Mouse (Mus musculus): ENCODE data around the gene Utp11.

The Utp11 gene

GRCm38 (mm10) chr4:124670232-124670631, 23.2 kb downstream of the Utp11 start:
- DNase-seq, result no peak

DNA sequence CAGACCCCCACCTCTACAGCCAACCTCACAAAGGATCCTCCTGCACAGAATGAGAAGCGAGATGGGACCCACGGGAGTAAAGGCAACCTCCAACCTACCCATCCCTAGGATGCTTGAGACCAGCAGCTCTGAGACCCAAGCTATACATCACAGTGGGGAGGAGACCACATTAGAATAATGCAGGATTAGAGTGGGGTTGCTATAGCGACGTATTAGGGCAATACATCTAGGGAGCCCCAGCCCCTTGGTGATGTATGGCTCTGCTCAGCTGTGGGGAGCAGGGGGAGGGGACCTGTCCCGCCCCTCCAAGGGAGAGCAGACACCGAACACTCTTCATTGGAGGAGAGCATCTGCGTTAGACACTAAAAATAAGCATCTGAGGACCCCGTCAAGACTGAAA, 25.3 kb downstream of the Utp11 start:
- no peak for DNase-seq

GRCm38 (mm10) chr4:124667476-124668033, 25.8 kb downstream of the Utp11 start:
- peak; percentile 22 for DNase-seq

DNA sequence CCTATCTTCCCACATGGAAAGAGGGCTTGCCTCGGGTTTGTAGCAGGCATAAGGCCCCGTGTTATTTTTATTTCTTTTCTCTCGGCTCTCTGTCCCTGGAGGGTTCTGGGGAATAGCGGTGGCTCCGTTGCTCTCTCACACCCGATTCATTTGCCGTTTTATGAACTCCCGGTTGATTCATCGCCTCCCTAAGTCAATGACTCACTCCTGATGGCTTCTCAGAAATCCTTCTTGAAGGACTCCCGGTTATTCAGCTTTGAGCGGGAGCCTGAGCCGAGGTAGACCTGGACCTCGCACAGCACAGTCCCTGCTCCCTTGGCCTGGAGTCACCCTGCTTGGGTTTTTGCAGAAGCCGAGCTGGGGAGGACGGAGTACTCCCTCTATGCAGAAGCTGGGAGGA, 28.8 kb downstream of the Utp11 start:
- DNase-seq, result no peak

GRCm38 (mm10) chr4:124664185-124664584, 29.2 kb downstream of the Utp11 start:
- no peak for DNase-seq

- DNase-seq, result no peak
Observed at GRCm38 (mm10) chr4:124663034-124663433, 30.4 kb downstream of the Utp11 start.

- no peak for DNase-seq
Observed at GRCm38 (mm10) chr4:124660603-124661002, 32.8 kb downstream of the Utp11 start.

- no peak for DNase-seq
Observed at GRCm38 (mm10) chr4:124659251-124660217, 33.9 kb downstream of the Utp11 start.

GRCm38 (mm10) chr4:124658412-124658851, 35.0 kb downstream of the Utp11 start:
- no peak for DNase-seq

DNA sequence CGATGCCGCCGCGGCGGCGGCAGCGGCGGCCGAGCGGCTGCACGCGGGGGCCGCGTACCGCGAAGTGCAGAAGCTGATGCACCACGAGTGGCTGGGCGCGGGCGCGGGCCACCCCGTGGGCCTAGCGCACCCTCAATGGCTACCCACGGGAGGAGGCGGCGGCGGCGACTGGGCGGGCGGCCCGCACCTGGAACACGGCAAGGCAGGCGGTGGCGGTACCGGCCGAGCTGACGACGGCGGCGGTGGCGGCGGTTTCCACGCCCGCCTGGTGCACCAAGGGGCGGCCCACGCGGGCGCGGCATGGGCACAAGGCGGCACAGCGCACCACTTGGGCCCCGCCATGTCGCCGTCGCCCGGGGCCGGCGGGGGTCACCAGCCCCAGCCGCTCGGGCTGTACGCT, 35.6 kb downstream of the Utp11 start:
- DNase-seq, result no peak

GRCm38 (mm10) chr4:124656854-124657650, 36.3 kb downstream of the Utp11 start:
- DNase-seq, result peak; percentile 59

- peak; percentile 24 for DNase-seq
Observed at GRCm38 (mm10) chr4:124656518-124656853, 36.9 kb downstream of the Utp11 start, which contains the start of gene Pou3f1. Gene Pou3f1, plus strand, starts transcription at chr4:124656807.

GRCm38 (mm10) chr4:124652886-124653285, 40.5 kb downstream of the Utp11 start:
- DNase-seq, result no peak

- DNase-seq, result no peak
Observed at GRCm38 (mm10) chr4:124647909-124648308, 45.5 kb downstream of the Utp11 start.

DNA sequence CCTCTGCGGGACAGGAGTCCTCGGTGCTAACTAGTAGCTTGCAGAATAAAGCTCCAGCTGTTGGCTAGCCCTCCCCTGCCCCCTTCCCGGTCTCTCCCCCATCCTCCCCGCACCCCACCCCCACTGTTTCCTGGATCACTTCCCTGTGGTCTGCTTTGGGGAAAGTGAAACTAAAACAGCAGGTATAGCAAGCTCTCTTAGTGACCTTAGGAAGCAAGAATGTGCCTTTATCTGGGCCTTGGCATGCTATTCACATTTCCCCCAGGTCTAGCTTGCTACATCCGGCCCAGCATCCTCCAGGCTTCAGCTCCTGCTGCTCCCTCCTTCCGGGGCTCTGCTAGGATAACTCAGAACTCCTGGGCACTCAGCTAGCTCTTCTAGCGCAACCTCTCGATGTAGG, 46.8 kb downstream of the Utp11 start:
- DNase-seq, result no peak

DNA sequence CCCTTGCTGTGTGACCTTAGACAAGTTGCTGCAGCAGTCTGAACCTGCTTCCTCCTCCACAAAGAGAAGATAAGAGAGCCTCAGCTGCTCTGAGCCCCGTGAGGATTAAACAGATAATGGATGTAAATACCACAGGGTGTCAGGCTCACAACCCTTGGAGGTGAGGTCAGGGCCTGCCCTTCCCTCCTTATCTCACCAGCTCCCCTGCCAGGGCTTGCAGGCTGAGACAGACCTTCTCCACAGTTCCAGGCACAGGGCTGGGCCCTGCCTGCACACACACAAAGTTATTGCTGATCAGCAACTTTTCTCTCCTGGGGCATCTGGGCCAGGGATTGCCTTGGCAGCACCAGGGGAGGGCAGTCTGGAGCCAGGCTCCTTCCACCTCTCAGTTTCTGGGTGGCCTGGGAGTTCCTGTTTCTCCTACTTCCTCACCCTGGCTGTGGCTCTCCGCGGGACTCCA, 48.4 kb downstream of the Utp11 start:
- DNase-seq, result no peak

- no peak for DNase-seq
Observed at GRCm38 (mm10) chr4:124643859-124644258, 49.5 kb downstream of the Utp11 start.

DNA sequence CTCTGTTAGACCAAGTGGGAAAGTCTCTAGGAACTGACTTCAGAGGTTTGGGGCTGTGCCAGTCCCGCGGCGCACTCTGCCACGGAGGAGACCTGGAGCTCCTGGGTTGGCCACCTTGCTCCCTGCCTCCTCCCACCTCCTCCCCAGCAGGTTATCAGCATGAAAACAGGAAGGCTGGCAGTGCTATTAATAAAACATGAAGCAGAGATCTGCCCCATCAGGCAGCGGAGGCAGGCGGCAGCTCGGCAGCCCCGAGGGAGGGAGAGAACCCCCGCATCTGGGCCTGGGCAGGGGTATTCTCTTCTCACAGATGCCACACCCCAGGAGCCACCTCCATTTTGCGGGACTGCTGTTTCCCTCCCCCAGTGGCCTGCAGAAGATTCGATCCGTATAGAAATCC, 53.7 kb downstream of the Utp11 start:
- DNase-seq, result no peak

DNA sequence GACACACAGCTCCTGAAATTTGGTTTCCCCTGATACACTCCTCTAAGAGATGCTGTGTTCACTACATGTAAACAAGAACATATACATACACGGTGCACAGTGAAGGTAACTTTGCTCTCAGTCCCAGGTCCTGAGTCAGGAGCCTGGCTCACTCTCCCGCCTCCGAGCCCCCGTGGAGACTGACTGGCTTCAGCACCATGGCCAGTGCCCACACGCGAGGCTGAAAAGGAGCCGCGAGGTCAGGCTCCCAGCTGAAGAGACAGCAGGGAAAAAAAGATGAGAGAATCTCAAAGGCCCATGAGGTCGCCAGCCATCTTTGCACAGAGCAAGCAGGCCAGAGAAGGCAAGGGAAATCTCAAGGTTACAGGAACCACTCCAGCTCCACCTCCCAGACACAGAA, 60.1 kb downstream of the Utp11 start:
- DNase-seq, result no peak

- DNase-seq, result no peak
Observed at GRCm38 (mm10) chr4:124632856-124633255, 60.5 kb downstream of the Utp11 start.

DNA sequence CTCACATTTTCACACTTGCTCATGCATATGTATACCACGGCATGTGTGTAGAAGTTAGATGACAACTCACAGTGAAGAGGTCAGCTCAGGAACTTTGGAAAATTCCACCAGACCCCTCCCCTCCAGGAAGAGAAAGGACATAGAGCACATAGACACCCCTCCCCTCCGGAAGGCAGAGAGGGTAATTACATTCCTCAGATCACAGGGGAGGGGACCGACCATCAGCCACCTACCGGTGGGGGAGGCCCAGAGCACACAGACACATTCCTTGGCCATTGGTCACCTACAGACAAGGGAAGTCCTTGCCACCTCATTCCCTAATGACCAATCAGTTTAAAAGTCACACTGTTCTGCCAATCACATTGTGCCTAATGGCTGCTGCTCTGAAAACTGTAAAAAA, 61.9 kb downstream of the Utp11 start:
- no peak for DNase-seq
